Mouse (Mus musculus) thymus, adult 18-20 months (tissue): ENCODE data around the gene Tmco1.

Source experiments
- DNase-seq, 2 experiments: peaks; one replicate each; pipeline ENCODE4 v3.0.0; 2022; ENCODE audit warnings: mixed read lengths in 2 of 2

Tmco1 gene

DNA sequence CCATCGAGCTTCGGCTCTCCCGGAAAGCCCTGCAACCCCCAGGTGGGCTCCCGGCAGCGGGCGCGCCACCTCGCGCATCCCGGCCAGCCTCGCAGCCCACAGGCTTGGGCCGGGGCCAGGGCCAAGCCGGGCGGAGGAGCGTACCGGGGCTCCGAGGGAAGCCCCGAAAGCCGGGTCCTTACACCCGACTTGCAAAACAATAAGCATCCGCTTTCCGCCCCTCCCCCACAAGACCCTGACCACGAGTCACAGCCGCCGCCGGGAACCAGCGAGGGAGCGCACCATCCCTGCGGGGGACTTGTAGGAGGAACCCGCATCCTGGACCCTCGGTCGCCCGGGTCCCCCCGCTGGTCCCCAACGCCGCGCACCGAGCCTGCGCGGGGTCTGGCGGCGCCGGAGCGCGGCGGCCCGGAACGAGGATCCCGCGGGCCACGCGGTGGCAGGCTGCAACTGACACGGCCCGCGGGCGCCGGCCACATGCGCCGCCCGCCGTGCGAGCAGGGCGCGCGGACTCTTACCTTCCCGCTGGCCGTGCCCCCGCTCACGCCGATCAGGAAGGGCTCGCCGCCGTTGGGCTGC is 23.8 kb upstream of the Tmco1 start:
- DNase-seq, result peak; percentile 71 to 80

DNA sequence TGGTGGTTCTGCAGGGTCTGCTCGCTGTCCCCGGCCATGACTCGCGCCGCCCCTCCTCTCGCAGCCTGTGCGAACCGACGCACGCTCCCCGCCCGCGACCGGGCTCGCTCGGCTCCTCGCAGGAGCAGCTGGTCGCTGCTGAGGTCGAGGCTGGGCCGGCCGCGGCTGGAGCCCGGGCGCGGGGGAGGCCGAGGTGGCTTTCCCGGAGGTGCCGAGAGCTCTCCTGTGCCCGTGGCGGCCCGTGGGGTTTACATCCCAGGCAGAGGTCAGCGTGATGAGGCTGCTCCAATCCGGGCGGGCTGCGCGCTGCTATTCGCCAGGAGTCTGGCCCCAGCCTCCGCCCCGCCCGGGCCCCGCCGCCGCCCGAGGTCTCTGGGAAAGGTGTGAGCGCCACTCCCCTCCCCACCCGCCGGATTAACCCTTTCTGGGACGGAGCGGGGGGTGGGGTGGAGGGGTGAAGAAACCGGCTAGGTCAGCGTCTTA is 23.3 kb upstream of the Tmco1 start:
- peak; percentile 79 to 81 for DNase-seq

DNA sequence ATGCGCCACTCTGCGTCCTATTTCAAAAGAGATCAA is 23.0 kb upstream of the Tmco1 start, which contains the start of gene Uck2:
Gene Uck2, minus strand, starts transcription at position 1 of the 36 bp plus-strand sequence.
- DNase-seq, result no peak

DNA sequence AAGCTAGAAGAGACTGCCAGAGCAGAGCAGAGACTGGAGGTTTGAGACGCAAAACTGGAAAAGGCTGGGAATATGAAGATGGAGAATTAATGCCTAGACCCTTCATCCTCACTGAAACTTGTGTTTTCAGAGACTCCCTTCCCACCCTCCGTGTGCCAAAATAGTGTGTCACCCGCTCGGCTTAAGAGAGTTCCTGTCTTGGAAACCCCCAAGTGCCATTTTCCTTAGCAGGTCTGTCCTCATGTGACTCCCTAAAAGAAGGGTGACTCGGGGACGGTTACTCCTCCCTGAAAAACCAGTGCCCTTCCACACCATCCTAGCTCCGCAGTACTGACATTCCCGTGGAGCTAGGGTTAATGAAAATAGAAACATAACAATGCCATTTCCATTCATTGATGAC is 22.8 kb upstream of the Tmco1 start:
- no peak for DNase-seq

DNA sequence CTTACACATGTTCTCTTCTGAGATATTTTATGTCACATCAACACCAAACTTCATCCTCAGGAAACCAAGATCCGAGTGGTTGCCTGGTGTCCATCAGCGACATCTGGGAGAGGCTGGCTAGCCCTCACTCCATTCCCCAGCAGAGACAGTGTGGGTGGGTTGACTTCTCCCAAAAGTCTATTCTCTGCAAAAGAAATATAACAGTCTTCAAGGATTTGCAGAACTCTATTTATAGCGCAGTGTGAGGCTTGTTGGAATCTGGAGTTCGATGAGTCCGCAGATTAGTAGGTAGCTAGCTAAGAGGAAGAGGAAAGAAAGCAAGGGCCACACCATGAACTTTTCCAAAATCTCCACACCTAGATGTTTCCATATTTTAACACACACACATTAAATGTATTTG is 21.0 kb upstream of the Tmco1 start:
- DNase-seq, result no peak

DNA sequence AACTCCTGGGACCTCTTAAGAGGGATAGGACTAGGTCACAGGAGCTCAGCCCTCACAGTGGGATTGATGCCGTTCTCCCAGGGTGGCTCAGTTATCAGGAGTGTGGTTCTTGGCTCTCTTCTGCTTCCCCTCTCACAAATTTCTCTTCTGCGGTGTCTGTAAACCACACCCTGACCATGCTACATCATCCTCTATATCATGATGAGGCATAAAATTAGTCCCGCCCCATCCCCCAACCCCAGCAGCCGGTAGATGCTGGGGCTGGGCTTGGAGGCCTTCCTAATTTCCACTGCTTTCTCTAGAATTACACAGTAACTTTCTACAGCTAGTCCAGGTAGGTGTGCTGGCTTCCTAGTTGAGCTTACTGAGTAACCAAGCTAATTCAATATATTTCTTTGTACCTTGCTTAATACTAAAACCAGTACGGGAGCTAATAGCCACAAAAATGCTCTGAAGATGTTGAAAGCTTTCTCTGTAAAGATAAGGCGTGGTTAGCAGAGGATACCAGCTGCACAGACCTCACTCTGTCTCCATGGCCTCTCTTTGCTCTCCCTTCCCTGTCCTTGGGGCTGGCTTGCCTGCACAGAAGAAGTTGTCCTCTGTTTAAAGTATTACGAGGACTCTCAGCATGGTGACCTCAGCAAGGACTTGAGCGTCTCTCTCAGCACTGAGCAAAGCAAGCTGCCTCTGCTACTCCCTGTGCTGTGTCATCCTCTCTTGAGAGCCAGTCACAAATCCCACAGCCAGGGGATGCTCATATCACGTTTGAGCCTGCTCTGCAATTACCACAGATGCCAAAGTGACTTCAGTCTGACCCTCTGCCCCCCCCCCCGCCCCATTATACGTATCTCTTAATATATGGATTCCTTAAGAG is 19.3 kb upstream of the Tmco1 start:
- DNase-seq, result no peak

DNA sequence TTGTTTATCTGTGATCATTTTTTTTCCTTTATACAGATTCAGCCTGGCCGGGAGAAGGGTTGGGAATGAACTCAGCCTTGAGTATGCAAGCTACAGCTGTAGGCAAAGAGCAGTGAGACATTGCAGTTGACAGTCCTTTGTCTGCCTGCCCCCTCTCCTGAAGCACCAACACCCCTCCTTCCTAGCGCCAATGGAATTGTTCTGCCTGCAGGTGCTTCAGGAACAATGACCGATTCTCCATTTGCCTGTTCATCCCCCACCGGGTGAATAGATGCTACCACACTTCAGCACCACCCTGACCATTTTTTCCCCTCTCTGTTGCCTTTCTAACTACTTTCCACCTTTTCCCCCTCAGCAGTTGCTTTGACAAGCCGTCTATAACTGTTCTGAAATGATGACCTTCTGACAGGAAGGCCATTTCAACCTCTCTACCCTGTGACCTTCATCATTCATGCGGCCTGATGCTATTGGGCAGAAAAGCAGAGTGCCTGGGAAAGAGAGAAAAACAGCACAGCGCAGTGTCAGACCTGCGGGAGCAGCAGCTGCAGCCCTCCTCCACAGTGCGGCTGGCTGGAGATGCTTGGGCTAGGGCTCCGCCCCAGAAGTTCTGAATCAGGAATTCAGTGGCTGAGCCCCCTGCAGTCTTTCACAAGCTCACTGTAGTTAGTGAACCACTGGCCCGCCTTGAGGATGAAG is 18.5 kb upstream of the Tmco1 start:
- DNase-seq, result no peak

DNA sequence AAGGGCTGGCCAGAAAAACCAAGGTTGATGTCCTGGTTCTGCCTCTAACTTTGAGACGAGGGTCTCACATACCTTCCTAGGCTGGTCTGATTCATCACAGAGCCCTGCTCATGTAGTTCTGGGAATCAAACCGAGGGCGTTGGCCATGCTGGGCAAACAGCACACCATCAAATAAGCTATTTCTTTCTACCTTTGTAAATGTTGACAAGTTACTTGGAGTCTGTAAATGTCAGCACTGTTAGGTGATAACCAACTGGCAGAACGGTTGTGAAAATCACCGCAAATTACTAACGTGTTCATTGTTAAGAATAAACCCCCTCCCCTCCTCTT is 17.9 kb upstream of the Tmco1 start:
- DNase-seq, result no peak

DNA sequence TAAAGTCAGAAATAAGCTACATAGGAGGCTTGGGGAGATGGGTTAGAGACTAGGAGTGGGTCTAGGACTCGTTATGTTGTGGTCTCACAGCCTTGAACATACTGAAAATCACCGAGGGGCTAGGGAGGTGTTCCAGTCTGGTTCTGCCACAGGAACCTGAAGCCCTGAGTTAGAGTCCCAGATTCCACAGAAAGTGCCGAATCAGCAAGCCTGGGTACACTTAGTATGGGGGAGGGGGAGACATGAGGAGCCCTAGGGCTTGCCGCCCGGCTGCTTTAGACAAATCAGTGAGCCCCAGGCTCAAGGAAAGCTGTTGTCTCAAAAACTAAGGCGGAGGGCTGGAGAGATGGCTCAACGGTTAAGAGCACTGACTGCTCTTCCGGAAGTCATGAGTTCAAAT is 16.6 kb upstream of the Tmco1 start:
- no peak for DNase-seq

DNA sequence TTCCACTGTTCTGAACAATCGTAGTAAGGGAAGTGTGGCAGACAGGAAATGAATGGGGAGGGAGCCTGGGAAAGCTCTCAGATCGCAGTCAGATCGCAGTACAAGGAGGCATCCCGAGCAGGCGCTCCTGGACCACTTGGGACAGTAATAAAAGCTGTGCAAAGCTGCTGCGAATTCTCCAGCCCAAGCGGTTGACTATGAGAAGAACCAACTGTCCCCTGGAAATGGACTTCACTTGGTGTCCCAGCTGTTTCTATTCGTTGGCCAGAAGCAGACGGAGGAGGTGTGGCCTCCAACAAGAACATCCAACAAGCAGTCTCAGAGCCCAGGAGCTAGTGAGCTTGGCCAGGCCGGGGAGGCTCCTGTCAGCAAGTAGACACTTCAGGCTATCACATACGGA is 15.7 kb upstream of the Tmco1 start:
- no peak for DNase-seq

DNA sequence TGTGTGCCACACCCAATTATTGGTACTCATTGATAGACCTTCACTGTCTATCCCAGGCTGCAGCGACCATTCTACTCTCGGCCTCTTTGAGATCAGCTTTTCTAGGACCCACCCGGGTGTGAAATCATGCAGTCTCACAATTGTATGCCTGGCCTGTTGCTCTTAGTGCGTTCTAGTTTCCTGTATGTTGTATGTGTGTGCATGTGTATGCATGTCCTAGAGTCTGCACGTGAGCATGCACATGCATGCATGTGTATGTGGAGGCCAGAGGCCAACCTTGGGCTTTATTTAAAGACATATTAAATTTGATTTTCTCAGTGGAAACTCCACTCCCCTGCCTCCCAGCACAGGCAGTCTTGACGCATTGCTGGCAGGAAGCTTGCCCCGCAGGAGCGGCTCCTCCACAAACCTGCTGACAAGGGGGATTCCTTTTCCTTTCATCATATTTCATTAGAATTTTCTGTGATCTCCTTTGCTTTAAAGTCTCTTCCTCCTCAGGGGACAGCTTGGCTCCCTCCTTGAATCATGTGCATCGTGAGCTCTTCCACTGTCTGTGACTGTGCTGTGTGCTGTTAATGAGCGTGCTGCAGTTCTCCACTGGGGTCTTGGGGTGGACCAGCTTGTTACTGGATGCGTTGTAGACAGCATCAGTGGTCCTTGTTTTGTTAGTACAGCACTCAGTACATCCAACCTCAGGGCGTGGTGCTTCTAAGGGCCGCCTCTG is 12.3 kb upstream of the Tmco1 start:
- no peak for DNase-seq

DNA sequence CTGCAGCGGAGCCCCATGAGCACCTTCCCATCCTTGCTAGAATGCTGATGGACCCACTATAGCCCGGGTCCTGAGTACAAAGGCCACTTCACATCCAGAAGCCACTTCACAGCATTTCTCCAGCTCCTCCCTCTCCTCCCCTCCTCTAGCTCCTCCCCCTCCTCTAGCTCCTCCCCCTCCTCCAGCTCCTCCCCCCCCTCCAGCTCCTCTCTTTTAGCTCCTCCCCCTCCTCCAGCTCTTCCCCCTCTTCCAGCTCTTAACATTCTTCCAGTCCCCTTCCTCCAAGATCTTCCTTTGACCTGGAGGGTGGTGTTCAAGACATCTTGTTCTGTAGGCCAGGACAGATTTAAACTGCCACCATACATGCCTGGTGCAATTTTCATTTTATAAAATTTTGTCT is 8.1 kb upstream of the Tmco1 start:
- DNase-seq, result no peak

DNA sequence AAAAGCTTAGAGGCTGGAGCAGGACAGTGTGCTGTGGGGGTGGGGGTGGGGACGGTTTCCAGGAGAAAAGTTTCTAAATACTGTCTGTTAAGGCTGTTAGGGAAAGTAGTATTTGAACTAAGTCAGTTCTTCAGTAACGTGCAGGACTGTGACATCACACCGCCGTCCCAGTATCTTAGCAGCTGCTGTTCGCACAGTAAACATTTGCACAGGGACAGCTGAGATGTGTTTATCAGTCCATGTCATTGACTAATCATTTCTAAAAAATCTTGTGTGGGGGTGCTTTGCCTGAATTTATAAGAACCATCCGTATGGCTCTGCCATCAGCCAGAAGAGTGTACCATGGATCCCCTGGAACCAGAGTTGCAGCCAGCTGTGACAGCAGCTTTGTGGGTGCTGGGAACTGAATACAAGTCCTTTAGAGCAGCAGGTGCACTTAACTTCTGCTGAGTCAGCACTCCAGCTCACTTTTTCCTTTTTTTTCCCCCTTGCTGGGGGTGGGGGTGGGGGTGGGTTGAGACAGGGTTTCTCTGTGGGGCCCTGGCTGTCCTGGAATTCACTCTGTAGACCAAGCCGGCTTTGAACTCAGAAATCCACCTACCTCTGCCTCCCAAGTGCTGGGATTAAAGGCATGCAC is 2.6 kb upstream of the Tmco1 start:
- no peak for DNase-seq

DNA sequence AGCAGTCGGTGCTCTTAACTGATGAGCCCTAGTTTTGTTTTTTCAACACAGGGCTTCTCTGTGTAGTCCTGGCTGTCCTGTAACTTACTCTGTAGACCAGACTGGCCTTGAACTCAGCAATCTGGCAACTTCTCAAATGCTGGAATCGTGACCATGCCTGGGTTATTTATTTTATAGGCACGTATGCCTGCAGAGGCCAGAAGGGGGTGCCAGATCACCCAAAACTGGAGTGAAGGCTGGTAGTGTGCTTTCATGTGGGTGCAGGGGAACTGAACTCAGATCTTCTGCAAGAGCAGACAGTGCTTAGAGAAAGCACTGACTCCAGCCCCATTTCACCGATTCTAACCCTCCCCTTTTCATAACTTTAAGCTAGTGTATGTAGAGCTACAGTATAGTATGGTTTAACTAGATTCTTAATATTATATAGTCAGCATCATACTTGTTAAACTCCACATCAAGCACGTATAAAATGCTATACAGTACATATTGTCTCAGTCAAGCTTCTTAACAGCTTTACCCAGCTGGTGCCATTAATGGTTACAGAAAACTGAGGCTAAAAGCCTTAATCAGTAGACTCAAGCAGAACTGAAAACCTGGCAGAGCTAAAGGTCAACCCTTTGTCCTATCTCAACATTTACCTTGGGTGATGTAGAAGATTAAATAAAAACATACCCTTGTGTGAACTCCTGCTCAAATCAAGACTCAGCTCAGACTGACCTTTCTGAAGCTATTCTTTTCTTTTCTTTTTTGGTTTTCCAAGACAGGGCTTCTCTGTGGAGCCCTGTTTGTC is 1.5 kb upstream of the Tmco1 start:
- peak; percentile 52 to 61 for DNase-seq

DNA sequence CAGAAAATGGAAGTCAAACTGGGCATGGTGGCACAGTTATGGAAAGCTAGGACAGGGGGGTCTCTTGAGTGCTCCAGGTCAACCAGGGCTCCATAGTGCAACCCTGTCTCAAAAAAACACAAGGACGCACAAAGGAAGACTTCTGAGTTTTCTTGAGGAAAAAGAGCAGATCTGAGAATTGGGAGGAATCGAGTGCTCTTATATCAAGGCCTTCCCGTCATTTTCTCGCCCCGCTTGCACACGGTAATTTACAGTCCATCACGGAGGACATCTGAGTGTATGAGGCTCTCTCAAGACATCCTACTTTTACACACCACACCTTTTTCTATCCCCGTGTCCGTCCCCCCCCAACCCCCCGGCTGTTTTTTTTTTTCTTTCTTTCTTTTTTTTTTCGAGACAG is 504 bp upstream of the Tmco1 start:
- DNase-seq, result no peak

DNA sequence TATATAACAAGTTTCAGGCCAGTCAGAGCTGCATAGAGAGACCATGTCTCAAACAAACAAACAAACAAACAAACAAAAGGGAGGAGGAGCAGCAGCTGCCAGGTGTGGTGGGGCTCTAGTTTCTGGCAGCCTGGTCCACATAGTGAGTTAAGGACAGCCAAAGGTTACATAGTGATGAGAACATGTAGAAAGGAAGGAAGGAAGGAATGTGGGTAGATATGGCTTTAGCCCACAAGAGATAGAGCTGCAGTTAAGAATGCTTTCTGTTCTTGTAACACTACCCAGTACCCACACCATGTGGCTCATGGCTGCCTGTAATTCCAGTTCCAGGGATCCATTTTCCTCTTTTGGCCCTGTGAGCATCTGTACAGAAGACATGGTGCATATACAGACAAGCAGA is 4.2 kb downstream of the Tmco1 start:
- DNase-seq, result no peak

DNA sequence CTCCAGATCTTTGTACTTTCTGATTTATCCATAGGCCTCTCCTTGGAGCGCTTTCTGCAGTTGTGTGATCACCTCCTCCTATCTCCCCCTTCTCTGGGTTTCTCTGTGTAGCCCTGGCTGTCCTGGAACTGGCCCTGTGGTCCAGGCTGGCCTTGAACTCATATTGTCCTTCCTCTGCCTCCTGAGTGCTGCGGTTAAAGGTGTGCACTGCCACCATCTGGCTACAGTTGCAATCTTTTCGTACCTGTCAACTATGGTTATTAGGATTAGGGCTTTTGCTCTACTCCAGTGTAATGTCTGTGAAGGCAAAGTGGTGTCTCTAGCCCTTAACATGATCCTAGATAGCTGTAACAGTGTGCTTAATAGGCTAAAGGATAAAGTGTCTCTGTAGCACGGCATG is 5.0 kb downstream of the Tmco1 start:
- no peak for DNase-seq

DNA sequence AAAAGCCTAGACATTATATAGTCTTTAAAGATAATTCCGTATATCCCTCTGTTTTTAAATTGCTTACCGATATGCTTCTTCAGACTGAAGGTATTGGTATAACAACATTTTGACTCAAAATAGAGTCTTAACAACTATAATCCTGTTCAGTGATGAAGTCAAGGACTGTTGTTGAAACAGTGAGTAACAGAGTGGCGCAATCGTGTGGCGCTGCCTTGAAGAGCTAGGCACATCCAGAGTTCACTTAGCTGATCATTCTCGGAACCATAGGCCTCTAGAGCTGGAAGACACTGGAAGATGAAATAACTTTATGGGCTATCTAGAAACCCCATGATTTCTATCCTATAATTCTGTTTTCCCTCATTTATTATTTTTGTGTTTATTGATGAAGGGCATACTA is 13.5 kb downstream of the Tmco1 start:
- DNase-seq, result no peak

DNA sequence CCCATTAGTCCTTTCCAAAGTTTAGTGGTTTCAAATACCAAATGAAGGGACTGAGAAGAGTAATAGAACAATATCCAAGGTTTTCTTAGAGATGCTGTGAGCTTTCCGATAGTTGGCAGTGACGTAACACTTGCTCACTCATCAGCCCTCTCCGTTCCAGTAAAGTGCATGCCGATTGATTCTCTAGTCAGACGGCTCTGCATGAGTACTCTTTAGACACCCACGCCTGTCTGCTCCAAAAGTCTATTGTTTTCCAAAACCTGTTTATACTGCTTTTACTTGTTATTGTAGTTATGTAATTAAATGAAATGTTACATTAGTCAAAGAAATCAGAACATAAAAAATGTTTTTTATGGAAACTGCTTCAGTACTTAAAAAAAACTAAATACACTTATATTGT is 20.6 kb downstream of the Tmco1 start:
- DNase-seq, result no peak

DNA sequence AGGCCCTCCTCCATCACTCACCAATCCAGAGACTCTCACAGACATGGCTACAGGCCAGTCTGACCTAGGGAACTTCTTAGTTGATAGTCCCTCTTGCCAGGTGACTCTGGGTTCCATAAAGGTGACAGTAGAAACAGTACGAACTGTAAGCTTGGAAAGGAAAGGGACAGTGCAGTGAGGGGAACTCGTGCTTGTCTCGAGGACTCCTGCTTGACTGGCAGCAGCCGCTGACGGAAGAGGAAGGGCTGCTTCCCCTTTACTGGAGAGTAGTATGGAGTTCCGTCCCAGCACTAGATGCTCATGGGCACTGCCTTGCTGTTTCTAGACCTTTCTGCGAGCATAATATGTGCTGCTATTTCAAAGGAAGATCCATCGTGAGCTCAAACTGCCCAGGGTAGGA is 22.9 kb downstream of the Tmco1 start:
- no peak for DNase-seq

DNA sequence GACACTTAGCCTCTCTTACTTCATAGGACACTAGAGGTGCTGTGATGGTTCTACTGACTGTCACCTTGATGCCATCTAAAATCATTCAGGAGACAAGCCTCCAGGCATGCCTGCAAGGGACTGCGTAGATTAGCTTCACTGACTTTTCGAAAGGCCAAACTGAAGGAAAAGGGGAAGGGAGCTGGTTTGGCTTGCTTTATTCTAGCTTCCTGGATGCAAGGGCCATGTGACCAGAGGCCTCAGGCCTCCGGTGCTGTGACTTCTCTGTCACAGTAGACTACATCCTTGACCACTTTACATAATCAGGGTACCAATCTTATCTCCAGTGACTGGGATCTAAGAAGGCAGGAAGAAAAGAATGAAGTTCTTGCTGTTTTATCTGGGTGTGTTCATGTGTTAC is 28.2 kb downstream of the Tmco1 start:
- no peak for DNase-seq

DNA sequence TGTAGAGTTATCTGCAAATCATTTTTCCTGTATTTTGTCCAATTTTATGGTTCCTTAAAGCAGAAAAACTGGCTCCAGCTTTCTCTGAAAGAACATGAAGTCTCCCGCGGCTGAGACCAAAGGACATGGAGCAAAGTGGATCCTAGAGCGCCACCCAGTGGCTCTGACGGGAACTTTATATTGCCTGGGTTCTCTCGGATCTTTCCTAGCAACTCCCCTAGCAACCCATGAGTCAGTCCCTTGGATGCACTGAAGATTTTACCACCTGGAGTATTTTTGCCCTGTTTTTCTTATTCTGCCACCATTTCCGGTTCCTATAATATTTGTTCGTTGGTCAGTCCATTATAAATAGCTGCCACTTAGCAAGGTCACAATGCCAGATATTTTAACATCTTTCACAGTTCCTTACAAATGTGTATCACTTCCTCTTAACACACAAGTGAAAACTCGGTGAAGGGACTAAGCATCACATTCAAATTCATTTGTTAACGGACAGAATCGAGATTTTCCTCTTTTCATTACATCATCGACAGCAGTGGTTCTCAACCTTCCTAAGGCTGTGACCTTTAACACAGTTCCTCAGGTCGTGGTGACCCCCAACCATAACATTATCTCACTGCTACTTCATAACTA is 29.4 kb downstream of the Tmco1 start:
- peak; percentile 42 to 45 for DNase-seq
